Mouse (Mus musculus) adrenal gland, adult (tissue): ENCODE measurements around the gene Prickle2.
A peak's percentile ranks its signal among the peaks of the same experiment; 100 is the strongest.

Experiments
- DNase-seq, 2 experiments: peaks; one replicate each; pipeline ENCODE4 v3.0.0; 2022 to 2023; ENCODE audit warnings: low spot score in 1 of 2; ENCODE audit not compliant: inconsistent age in 2 of 2

The Prickle2 gene

DNA sequence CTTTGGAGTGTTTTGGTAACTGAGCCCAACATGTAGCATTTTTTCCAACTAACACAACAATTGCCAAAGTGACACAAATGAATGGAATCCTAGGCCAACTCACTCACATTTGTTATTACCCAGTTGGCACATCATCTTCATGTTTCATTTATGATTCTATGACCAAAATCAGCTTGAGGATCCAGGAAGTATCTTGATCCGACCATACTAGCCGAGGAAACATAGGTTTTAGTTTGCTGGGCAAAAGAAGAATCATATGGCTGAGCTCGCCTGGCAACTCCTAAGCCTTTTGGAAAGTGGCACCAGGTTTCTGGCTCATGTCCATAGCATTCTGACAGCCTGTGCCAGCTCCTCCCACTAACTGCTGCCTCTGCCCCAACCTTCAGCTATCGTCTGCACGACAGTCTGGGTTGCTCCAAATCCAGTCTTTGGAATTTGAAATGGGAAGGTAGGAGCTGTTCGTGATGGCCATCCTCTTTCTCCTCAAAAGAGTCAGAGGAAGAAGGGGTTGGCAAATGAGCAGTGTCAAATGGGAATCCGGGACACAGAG is 184.4 kb downstream of the Prickle2 start:
- peak; percentile 65 to 92 for DNase-seq

DNA sequence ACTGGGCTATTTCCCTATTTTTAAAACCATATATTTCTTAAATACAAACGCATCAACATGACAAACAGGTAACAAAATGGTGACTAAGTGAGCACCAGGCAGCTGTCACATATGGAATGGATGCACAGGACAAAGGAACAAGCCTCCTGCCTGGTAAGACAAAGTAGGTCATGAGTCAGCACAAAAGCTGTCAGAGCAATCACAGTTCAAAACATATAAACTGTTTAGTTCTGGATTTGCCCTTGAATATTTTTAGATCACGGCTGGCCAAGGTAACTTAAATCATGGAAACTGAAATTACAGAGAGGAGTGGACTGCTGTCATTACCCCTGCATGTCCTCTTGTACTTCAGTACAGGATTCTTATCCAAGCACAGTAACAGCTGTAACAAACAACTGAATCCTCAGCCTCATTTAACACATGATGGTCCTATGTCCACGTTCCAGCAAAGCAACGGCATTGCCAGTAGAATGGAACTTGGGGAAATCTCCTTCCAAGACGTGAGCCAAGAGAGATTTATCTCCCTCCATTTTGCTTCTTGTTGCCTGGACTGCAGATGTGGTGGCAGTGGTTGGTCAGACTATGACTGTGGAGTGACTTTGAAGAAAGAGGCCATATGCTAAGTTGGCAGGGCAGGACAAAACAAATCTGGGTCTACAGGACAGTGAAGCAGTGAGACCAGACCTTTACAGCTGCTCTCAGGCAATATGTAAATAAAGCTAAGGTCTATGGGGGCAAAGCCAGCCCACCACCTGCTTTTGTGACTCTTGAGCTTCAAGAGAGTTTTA is 185.7 kb downstream of the Prickle2 start:
- DNase-seq: peak in 1 of 2 experiments; percentile 81

DNA sequence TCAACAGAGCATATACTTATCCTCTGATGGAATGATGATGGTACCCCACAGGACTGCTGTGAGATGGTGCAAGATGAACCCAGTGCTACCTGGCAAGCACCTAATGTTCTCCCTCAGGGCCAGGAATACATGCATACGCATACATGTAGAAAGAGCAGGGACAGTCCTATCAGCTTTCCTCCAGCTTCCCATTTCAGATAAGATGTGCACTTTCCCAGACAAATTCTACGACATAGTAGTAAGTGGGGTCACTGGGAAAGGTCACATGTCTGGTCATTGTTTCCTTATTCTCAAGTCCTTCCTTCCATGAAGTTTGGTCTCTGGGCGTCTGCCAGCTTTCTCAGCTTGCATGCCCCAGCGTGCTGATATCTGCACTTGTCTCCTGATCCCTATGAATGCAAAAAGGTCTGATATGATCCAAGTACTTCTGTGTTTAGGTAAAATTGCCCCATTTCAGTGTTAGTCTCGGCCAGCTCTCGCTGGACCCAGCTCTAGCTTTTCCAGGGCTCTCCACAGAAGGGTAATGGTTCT is 187.5 kb downstream of the Prickle2 start:
- no peak for DNase-seq

DNA sequence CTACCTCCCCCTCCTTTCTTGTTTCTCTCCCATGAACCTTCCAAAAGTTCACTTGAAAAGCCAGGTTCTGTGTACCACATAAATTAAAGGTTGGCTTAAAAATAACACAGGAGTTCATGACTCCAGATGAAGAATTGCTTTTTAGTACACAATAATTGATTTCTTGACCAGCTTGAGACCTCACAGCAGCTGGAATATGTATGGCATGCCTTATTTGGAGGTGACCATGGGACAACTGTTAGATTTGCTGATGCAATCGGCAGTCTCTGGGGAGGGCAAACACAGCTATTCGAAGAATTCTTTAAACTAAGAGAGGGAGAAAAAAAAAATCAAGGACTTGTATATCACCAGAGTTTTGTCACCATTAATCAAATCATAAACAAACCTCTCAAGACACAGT is 189.0 kb downstream of the Prickle2 start:
- DNase-seq: no peak

DNA sequence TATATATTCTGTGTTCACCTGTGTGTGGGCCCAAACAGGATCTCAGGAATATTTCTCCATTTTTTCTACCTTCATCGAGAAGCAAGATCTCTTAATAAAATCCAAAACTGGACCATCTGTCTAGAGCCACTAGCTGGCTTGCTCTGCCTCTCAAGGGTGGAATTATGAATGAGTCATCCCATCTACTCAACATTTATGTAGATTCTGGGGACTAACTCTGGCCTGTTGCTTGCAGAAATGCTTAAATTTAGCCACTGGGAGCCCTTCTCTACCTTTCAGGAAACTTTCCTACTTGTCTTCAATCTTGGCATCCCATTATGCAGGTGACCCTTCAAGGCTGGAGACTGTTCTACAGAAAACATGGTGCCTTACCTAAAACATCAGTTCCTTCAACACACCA is 194.0 kb downstream of the Prickle2 start:
- no peak for DNase-seq

DNA sequence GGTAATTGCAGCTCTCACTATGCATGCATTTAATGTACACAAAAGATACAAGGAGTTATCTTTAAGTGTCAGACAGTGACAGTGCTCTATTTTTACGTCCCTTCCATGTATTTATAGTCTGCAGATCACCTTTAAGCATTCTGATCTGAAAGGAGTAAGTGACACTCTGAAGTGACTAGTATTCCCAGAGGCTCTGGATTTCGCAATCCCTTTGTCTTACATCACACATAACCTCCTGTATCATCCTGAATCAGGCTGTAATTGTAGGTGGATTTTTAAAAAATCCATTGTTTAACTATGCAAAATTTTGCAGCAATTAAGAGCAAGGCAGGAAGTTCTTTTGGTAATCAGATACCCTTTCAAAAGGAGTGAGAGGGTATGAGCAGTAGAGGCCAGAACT is 196.2 kb downstream of the Prickle2 start:
- peak in 1 of 2 experiments; percentile 57 for DNase-seq

DNA sequence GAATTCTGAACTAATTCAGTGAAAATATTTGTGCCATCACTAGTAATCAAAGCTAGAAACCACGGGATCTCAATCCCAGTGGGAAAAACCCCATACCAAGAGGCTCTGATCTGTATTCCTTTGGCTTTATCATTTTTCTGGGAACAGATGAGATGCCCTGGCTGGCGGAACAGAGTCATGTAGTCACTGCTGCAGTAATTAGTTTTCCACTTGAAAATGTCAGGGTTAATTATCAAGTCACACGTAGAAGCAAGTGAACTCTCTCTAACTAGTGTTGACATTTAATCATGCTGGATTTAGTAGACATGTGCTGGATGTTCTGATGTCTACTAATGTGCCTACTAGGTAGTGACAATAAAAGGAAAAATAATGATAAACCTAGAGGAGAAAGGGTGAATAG is 199.7 kb downstream of the Prickle2 start:
- DNase-seq: peak in 1 of 2 experiments; percentile 66

DNA sequence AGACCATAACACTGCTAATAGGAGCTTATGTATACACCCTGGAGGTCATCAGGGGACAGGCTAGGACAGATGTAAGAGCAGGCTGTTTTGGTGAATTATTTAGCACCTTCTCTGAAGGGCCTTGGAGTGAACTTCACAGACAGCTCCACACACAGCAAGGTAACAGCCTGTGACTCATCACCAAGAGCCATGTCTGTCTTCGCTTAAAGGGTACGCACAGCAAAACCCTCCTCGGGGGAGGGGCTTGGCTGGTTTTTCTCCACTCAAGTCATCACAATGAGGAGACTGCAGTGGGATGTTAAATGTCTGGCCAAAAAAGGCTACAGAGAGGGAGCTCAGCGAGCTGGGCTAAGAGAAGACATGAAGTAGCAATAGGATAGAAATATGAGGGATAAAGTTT is 206.5 kb downstream of the Prickle2 start:
- DNase-seq: peak; percentile 28 to 60

DNA sequence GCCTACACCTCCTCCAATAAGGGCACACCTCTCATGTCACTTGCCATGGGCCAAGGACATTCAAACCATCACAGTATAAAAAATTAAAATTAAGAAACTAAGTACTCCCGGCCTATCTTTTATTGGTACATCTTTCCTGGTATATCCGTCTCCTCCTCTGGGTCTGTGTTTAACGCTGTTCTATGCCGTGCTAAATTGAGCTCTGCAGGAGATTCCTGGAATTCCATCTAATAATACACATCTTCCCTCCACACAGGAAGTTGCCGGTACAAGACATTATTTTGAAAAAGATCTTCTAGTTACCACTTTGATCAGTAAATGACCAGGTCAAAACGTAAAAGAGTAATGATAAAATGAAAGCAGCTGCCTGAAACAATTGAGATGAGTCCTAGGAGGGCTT is 207.4 kb downstream of the Prickle2 start:
- DNase-seq: no peak

DNA sequence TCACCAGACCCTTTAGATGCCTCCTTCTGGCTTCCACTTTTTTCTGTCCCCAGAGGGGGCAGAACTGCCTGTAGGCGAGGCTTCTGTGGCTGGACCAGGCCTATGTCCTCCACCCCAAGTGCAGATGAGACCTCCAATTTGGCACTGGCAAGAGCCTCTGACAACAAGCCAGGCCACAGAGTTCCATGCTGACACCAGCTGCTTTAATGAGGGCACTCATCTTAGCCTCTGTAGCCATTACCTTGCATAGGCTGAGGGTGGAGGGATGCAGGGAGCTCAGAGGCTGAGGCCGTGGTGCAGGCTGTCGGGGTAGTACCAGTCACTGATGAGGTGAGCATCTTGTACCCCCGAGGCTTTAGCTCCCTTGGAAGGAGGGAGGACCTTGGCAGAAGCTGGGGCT is 208.7 kb downstream of the Prickle2 start:
- no peak for DNase-seq

DNA sequence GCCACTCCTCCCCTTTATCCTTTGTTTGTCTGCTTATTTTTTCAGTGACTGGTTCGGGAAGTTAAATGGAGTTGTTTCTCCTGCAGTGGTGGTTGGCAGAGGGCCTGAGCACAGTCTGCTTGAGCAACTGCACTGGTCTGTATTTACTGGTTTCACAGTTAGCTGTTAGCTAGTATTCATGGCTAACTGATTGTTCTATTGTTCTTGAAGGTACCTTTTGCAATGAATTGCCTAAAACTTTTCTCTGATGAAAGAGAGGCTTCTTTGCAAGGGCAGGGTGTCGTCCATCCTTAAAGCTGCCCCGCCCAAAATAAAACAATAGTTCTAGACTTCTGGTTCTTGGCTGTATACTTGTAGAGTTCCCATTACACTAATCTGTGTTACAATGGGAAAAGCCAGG is 210.5 kb downstream of the Prickle2 start:
- DNase-seq: no peak

DNA sequence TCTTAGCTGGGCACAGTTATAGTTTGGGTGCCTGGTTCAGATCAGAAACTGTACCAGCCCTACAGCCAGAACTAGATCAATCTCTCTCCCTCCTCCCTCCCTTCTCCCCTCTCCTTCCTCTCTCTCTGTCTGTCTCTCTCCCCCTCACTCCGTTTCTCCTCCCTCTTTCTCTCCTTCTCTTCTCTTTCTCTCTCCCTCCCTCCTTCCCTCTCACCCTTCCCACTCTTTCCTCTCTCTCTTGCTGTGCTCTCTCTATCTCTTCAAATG is 224.3 kb downstream of the Prickle2 start:
- no peak for DNase-seq

DNA sequence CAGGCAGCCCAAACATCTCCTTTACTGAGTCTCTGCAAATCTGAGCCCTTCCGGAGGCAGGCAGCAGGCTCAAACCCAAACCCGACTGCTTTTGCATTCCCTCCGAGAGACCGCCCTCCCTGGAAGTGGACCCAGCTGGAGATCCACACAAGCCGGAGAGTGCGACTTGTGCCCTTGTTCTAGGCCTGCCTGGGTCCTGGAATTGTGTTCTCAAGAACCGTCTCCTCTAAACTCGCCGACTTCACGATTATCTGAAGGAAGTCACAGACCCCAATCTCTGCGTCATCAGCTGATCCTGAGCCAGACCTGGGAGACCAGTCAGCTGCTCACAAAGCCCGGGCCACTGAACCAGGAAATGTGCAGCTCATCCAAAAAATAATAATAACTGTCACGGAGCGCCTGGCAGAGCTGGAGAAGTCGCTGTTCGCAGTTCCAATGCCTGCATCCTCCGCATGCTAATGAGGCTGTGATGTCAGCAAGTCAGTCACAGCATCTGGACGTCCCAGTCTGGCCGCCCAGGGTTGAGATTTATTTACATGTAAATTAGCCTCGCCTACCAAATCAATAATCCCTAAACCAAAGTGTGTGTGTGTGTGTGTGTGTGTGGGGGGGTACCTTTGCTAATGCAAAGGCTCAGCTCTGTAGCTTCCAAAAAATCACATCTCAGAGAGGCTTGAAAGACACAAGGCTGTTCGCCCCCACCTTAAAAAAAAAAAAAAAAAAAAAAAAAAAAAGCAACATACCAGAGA is 224.8 kb downstream of the Prickle2 start:
- DNase-seq: peak; percentile 66 to 90

DNA sequence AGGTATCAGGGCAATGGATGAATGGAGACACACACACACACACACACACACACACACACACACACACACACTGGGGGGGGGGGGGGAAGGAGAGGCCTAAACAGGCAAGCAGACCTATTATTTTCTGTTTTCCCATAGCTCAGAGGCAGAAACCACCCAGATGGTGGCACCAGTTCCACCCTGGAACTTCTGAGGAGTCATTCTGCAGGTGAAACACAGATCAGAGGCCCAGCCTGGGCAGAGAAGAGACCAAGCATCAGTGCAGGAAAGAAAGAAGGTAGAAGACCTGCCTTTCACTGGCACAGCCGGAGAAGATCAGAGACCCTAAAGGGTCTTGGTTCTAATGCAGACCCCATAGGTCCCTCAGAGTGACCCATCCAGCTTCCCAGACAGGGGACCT is 227.3 kb downstream of the Prickle2 start:
- DNase-seq: no peak

DNA sequence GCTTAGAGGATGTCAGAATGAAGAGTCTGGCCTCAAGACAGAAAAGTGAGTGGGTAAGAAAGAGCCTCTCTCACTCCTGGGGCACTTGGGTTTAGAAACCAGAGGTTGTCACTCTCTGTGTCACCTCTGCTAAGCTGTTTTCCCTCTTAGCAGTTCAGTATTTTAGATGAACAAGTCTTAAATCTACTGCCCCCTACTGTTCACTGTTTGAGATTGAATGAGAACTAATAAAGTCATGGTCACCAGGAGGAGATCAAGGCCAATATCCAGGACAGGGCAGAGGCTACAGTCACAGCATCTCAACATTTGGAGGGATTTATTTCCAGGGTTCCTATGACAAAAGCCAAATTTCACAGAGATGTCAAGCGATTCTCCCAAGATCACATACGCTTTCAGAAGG is 228.3 kb downstream of the Prickle2 start:
- DNase-seq: peak in 1 of 2 experiments; percentile 63

DNA sequence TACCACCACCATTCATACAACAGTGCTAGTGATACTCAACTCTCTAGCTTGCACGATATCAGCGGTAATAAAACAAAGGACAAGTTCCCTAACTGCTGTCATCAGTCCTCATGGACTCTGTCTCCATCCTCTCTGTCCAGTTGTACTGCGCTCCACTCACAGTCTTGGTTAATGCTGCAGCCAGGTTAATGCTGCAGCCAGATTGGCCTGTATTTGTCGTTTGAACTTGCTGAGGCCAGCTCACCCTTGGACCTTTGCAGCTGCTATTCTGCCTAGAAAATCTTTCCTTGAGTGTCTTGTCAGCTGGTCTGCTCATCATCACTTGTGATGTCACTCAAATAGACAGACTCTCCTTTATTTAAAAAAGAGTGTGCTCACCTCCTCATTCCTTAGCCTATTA is 236.5 kb downstream of the Prickle2 start:
- no peak for DNase-seq

DNA sequence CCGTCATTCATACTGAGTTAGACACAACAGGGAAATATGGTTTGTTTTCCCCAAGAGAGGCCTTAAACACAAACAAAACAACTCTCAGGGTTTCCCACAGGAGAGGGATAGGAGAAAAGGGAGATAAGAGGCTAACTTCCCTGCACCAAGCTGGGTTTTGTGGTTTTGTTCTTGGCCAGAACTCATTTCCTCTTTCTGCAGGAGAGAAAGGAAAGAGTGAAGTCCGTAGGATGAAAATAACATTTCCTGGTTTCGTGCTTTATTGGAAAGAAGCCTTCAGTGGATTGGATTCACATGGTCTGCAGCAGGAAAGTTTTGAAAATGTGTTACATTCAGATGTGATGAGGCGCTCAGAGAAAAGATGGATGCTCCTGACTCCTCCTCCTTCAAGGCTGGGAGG is 237.1 kb downstream of the Prickle2 start:
- DNase-seq: no peak

DNA sequence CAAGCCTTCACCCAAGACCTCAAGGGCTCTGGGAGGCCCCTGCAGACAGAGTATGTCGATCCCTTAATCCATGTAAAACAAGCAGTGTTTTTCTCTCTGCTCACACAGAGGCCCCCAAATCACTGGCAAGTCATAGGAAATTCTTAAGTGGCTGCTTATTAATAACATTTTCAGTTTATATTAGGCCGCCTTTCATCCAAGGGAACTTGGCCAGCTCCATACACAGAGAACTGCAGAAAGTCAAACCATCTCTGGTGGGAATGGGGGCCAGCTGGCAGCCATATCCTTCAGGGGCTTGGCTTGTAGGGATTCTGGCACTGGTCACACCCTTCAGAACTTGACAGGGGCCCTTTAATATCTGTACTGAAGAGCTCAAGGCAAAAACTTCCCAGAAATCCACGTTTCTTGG is 237.6 kb downstream of the Prickle2 start:
- no peak for DNase-seq

DNA sequence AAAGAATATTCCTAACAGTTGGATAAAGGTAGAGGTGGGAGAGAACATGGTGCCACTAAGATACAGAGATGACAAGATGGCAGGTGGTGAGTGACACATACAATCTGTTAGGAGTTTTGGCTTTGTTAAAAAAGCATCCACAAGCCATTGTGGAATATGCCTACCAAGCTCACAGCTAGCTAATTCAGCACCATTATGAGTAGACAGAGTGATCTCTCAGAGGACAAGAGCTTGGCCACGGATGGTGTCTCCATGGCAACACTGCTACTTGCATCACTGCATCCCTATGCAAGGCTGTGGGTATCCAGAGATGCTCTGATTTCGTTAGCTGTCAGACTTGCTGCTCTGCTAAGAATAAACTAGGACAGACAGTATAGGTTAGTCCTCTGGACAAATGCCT is 238.6 kb downstream of the Prickle2 start:
- DNase-seq: no peak

DNA sequence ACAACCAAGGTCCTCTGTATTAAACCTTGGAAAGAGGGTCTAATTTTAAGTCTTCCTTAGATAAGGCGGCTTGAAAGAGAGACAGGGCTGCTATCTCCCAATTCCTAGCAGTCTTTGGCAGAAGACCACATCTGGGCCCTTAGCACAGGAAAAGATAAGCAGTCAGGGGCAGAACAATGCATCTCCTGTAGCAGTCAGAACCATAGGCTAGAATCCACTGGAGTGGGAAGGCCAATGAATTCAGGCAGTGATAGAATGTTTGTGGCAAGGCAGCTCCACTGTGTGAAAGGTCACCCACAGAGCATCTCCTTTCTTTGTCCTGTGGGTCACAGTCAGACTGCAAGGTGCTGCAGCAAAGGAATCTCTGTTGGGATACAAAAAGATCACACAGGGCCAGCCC is 240.3 kb downstream of the Prickle2 start:
- DNase-seq: peak; percentile 20 to 54

DNA sequence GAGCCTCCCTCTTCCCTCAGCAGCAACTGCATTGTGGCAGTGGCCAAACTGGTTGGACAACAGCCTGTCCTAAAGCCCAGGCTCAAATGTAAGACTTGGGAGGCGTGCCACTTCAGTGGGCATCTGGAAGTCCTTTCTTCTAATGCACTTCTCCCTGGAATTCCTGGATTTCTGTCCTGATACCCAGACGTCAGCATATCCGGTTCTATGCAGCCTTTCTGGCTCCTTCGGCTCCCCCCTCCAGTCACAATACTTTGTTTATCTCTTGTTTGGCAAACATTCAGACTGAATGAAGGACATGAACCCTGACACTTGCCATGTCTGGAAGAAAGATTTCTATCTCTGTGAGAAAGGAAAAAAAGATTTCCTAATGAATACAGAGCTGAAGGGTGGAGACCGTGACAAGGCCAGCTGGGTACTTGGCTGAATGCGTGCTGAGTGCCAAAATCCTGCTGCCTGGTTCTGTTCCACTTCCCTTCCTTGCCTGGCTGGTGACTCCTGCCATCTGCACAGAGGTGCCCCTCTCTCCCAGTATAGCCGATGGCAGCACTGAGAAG is 241.1 kb downstream of the Prickle2 start:
- DNase-seq: peak; percentile 41 to 84

DNA sequence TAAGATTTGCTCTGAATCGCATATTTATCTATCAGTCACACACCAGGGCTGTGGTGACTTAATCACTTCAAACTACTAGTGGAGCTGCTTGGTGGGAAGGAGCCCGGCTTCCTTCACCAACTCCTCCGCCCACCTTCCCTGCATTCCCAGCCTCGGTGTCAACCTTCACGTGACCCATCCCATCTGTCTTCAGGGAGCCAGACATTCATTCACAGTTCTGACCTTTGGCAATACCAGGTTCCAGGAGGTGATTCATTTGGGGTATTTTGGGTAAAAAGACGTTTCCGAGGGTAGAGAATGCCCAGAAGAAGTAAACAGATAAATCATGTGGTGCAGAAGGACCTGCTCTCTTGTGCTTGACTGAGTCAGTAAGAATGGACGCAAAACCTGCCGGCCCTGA is 242.2 kb downstream of the Prickle2 start:
- peak; percentile 21 to 65 for DNase-seq
